Mouse (Mus musculus): ENCODE measurements around the gene Rab3ip.

GRCm38 (mm10) chr10:116966065-116966464 lies 15.5 kb upstream of the Rab3ip start:
- TF ChIP-seq CTCF (conservative IDR thresholded peaks at IDR 0.05; ENCODE audit: low read length) (no peak), NANOG (IDR thresholded peaks at IDR 0.05; ENCODE audit: borderline replicate concordance, low read length) (no peak)
